Mouse (Mus musculus): ENCODE data around the gene Efnb2. TPM values are rescaled to one million over a fixed set of nuclear protein-coding genes. Genes with fewer than 3 reads are reported as not detected.

The Efnb2 gene
- 74.0 and 111 TPM in 2 replicates for polyA plus RNA-seq (2012; rRNA removed)
- 42.8 and 54.9 TPM in 2 replicates for polyA plus RNA-seq (2014; fragmentation: Nextera tagmentation; extraction: Ambion mirVana)

- ATAC-seq (ENCODE audit: low FRiP score, low read depth) (peak; percentile 91), DNase-seq (ENCODE audit: low spot score) (peak; percentile 97)
- under 1% methylated on average over 40 of the region's 70 CpGs for WGBS
- H3K4me2 ChIP-seq (replicated peaks; ENCODE audit: low read depth, low read length, severe bottlenecking), result peak within 1 kb of the TSS; percentile 82
- peak within 1 kb of the TSS; percentile 94 for H3K9ac ChIP-seq (ENCODE audit: low read depth, low read length, severe bottlenecking)
- peaks cover 14% of the 10 kb centered on the region for H3K4me1 ChIP-seq (ENCODE audit: control insufficient read depth, insufficient read depth, low read length)
- H3K4me3 ChIP-seq (replicated peaks; ENCODE audit: low read length), result peak within 1 kb of the TSS; percentile 93
- TF ChIP-seq POLR2A (IDR thresholded peaks at IDR 0.05; ENCODE audit: borderline replicate concordance, extremely low read depth, insufficient read depth, insufficient read length), result peak; percentile 93; the same call in 1 of the 2 replicates
- H3K27ac ChIP-seq (replicated peaks; ENCODE audit: low read depth, low read length), result peak within 1 kb of the TSS; percentile 78
- H3K9me3 ChIP-seq (ENCODE audit: control insufficient read depth, low read length), result no peaks in the 10 kb centered on the region
- no peaks in the 10 kb centered on the region for H3K27me3 ChIP-seq (ENCODE audit: control insufficient read depth, insufficient read depth, low read length)
- H3K36me3 ChIP-seq (ENCODE audit: control insufficient read depth, insufficient read depth, low read length), result peaks cover 6% of the 10 kb centered on the region
Observed at GRCm38 (mm10) chr8:8661103-8661758, at the start of gene Efnb2. TSS of gene Efnb2 (minus strand) at chr8:8661242.

DNA sequence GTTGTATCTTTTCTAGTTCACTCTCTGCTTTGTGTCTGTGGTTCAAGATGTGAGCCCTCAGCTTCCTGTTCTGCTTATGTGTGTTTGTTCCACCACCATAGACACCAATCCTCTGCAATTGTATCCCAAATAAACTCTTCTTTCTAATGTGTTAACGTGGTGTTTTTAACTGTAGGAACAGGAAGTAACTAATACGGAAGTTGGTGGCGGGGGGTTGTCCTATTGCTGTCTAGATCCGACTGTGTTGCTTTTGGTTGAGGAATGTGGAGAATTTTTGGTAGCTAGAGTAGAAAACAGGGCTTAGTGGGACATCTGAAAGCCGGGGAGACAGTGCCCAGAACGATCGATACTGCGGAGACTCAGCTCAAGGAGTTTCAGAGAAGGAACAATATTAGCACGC is 43.8 kb upstream of the Efnb2 start:
- Histone ChIP-seq H3K4me2 (replicated peaks; ENCODE audit: low read depth, low read length, severe bottlenecking) (no peak overlapping the region), H3K9me3 (ENCODE audit: control insufficient read depth, low read length) (no peaks in the 10 kb centered on the region), H3K4me3 (replicated peaks; ENCODE audit: low read length) (no peak overlapping the region), H3K27me3 (ENCODE audit: control insufficient read depth, insufficient read depth, low read length) (no peaks in the 10 kb centered on the region), H3K9ac (ENCODE audit: low read depth, low read length, severe bottlenecking) (no peak overlapping the region), H3K4me1 (ENCODE audit: control insufficient read depth, insufficient read depth, low read length) (no peaks in the 10 kb centered on the region), H3K36me3 (ENCODE audit: control insufficient read depth, insufficient read depth, low read length) (no peaks in the 10 kb centered on the region), H3K27ac (replicated peaks; ENCODE audit: low read depth, low read length) (no peak overlapping the region)
- ATAC-seq (ENCODE audit: low FRiP score, low read depth) (no peak), DNase-seq (ENCODE audit: low spot score) (no peak)
- 74% methylated on average over 9 of the region's 9 CpGs for WGBS
- TF ChIP-seq POLR2A (IDR thresholded peaks at IDR 0.05; ENCODE audit: borderline replicate concordance, extremely low read depth, insufficient read depth, insufficient read length), result no peak

DNA sequence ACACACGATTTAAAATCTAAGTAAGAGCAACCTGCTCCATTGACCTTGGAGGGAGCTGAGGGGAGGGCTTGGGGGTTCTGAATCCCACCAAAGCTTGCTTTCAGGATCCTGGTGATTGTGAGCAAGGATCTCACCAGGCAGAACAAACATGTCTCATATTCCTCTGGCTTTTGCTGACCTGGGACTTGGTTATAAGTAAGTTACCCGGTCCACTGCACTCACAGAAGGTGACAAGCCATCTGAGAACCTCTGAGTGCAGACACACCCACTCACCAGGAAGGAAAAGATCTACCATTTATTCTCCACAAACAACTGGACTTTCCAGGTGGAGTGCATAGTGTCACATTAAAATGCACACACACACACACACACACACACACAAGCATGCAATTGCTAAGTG is 42.6 kb upstream of the Efnb2 start:
- H3K36me3 ChIP-seq (ENCODE audit: control insufficient read depth, insufficient read depth, low read length), result no peaks in the 10 kb centered on the region
- ATAC-seq (ENCODE audit: low FRiP score, low read depth) (no peak), DNase-seq (ENCODE audit: low spot score) (no peak)
- TF ChIP-seq POLR2A (IDR thresholded peaks at IDR 0.05; ENCODE audit: borderline replicate concordance, extremely low read depth, insufficient read depth, insufficient read length), result no peak
- H3K4me1 ChIP-seq (ENCODE audit: control insufficient read depth, insufficient read depth, low read length), result no peaks in the 10 kb centered on the region
- no peaks in the 10 kb centered on the region for H3K27me3 ChIP-seq (ENCODE audit: control insufficient read depth, insufficient read depth, low read length)
- no peak overlapping the region for H3K9ac ChIP-seq (ENCODE audit: low read depth, low read length, severe bottlenecking)
- no peak overlapping the region for H3K4me2 ChIP-seq (replicated peaks; ENCODE audit: low read depth, low read length, severe bottlenecking)
- 84% methylated on average over 2 of the region's 2 CpGs for whole genome bisulfite sequencing
- H3K4me3 ChIP-seq (replicated peaks; ENCODE audit: low read length), result no peak overlapping the region
- H3K9me3 ChIP-seq (ENCODE audit: control insufficient read depth, low read length), result no peaks in the 10 kb centered on the region
- H3K27ac ChIP-seq (replicated peaks; ENCODE audit: low read depth, low read length), result no peak overlapping the region

DNA sequence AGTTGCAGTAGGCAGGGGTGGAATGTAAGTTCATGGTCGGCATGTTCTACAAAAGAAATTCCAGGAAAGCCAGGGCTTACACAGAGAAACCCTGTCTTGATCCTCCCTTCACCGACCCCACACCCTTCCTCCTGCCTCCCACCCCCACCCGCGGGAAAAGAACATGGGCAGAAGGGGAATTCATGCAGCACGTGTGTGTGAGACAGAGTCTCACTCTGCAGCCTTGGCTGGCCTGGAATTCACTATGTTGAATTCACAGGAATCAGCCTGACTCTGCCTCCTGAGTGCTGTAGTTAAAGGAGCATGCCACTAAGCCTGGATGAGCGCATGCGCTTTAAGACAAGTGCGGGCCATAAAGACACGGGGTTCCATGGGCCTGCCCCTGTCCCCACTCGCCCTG is 39.8 kb upstream of the Efnb2 start:
- Histone ChIP-seq H3K27me3 (ENCODE audit: control insufficient read depth, insufficient read depth, low read length) (no peaks in the 10 kb centered on the region), H3K4me1 (ENCODE audit: control insufficient read depth, insufficient read depth, low read length) (no peaks in the 10 kb centered on the region), H3K36me3 (ENCODE audit: control insufficient read depth, insufficient read depth, low read length) (no peaks in the 10 kb centered on the region), H3K4me3 (replicated peaks; ENCODE audit: low read length) (no peak overlapping the region), H3K9me3 (ENCODE audit: control insufficient read depth, low read length) (no peaks in the 10 kb centered on the region), H3K27ac (replicated peaks; ENCODE audit: low read depth, low read length) (no peak overlapping the region), H3K4me2 (replicated peaks; ENCODE audit: low read depth, low read length, severe bottlenecking) (no peak overlapping the region), H3K9ac (ENCODE audit: low read depth, low read length, severe bottlenecking) (no peak overlapping the region)
- ATAC-seq (ENCODE audit: low FRiP score, low read depth) (no peak), DNase-seq (ENCODE audit: low spot score) (no peak)
- TF ChIP-seq POLR2A (IDR thresholded peaks at IDR 0.05; ENCODE audit: borderline replicate concordance, extremely low read depth, insufficient read depth, insufficient read length), result no peak
- 92% methylated on average over 10 of the region's 10 CpGs for WGBS

DNA sequence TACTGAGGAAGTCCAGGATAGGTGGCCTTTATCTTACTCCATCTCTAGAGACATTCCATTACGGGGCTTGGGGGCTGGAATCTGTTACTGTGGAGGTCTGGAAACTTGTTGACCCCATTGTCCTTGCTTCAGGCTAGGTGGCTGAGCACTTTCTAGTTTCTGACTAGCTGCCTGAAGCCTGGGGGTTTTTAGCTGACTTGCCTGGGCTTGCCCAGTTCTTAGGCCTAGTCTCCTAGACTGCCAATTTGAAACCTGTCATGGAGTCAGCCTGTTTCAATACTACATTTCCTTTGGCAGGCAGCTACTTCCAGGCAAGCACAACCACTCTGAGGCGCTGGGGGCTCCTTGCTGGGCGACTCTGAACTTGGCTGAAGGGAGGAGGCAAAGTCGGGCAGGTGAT is 39.2 kb upstream of the Efnb2 start:
- DNase-seq (ENCODE audit: low spot score) (no peak), ATAC-seq (ENCODE audit: low FRiP score, low read depth) (no peak)
- Histone ChIP-seq H3K9ac (ENCODE audit: low read depth, low read length, severe bottlenecking) (no peak overlapping the region), H3K4me1 (ENCODE audit: control insufficient read depth, insufficient read depth, low read length) (no peaks in the 10 kb centered on the region), H3K36me3 (ENCODE audit: control insufficient read depth, insufficient read depth, low read length) (no peaks in the 10 kb centered on the region), H3K9me3 (ENCODE audit: control insufficient read depth, low read length) (no peaks in the 10 kb centered on the region), H3K27me3 (ENCODE audit: control insufficient read depth, insufficient read depth, low read length) (no peaks in the 10 kb centered on the region), H3K4me2 (replicated peaks; ENCODE audit: low read depth, low read length, severe bottlenecking) (no peak overlapping the region), H3K27ac (replicated peaks; ENCODE audit: low read depth, low read length) (no peak overlapping the region), H3K4me3 (replicated peaks; ENCODE audit: low read length) (no peak overlapping the region)
- 70% methylated on average over 4 of the region's 4 CpGs for WGBS
- TF ChIP-seq POLR2A (IDR thresholded peaks at IDR 0.05; ENCODE audit: borderline replicate concordance, extremely low read depth, insufficient read depth, insufficient read length), result no peak

Measured in limb, embryonic 14.5 days (tissue).